Mouse (Mus musculus) spleen, adult 2 months (tissue): ENCODE measurements around the gene Sf1. TPM values are rescaled to one million over a fixed set of nuclear protein-coding genes. Genes with fewer than 3 reads are reported as not detected.

Experiments
- DNase-seq, 2 experiments: peaks; one replicate each; pipeline versions ENCODE4 v3.0.0 to v3.0.0-alpha.2; 2012 to 2021; ENCODE audit warnings: low spot score in 2 of 2, low read depth in 1 of 2
- H3K27ac ChIP-seq: fragments of 200-500 bp; 2 replicates; pipeline ENCODE4 v1.5.1; 2012; ENCODE audit warnings: low read length, inconsistent platforms; ENCODE audit not compliant: insufficient read depth
- H3K27me3 ChIP-seq: fragments of 200-500 bp; 2 replicates; pipeline ENCODE4 v1.6.1; 2012; ENCODE audit warnings: mild to moderate bottlenecking, moderate library complexity, low read length, inconsistent platforms; ENCODE audit not compliant: control insufficient read depth, insufficient read depth
- H3K36me3 ChIP-seq: fragments of 200-500 bp; 2 replicates; pipeline ENCODE4 v1.6.1; 2012; ENCODE audit warnings: mild to moderate bottlenecking, low read length, inconsistent platforms; ENCODE audit not compliant: control insufficient read depth, insufficient read depth
- H3K4me1 ChIP-seq: fragments of 200-500 bp; 2 replicates; pipeline ENCODE4 v1.6.1; 2011; ENCODE audit warnings: inconsistent platforms; ENCODE audit not compliant: control insufficient read depth, insufficient read depth, insufficient read length
- H3K4me3 ChIP-seq: fragments of 200-500 bp; 2 replicates; pipeline ENCODE4 v1.5.1; 2011; ENCODE audit warnings: mild to moderate bottlenecking, inconsistent platforms; ENCODE audit not compliant: insufficient read depth, insufficient read length; ENCODE audit errors: extremely low read depth
- CTCF ChIP-seq: fragments of 200-500 bp; IDR thresholded peaks from 2 replicates; pipeline ENCODE4 v1.5.1; 2011; ENCODE audit warnings: mild to moderate bottlenecking, inconsistent platforms; ENCODE audit not compliant: insufficient read depth, insufficient read length, insufficient replicate concordance; ENCODE audit errors: extremely low read depth
- POLR2A ChIP-seq: fragments of 200-500 bp; IDR thresholded peaks from 2 replicates; pipeline ENCODE4 v1.6.1; 2011; ENCODE audit warnings: low read depth, low read length, inconsistent platforms
- WGBS: fragments of 180-500 bp; shearing (Covaris S2); methylation state at CpG from one replicate; pipeline ENCODE4 v1.1.7; 2018; 5-methylcytosine and 5-hydroxymethylcytosine counted together
- polyA plus RNA-seq: library from polyadenylated mRNA; depleted of rRNA; stranded (reverse); fragments of >200 nt; gene quantifications from 2 replicates; pipeline ENCODE4 v1.2.3, GENCODE M21; 2012

Gene Sf1
- polyA plus RNA-seq, 1 experiment, result 177 TPM

DNA sequence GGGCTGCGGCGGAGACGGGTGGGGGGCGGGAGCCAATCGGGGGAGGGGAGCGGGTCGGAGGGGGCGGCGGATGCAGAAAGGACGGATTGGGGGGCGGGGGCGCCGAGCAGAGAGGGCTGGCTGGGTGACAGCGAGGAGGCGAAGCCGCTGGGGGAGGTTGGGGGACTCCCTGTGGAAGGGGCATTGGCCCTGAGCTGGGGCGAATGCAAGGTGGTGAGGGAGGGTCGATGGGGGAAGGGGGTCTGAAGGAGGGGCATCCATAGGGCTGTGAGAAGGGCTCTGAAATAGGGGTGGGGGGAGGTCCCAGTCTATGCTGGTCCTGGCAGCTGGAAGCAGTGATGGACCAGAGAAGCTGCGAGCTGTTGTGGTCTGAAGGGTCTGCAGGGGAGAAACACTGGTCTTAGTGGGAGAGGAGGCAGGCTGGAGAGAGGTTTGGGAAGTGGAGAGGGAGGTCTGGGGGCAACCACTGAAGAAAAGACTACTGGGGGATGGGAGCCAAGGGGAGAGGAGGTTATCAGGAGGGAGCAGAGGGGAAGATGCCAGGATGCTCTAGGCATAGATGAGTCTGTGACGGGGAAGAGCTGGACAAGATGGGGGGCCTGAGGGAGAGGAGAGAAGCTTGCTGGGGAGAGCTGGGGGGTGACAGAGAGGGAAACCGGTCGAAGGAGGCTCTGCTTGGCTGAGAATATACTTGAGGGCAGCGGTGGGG lies 55.6 kb downstream of the Sf1 start:
- Histone ChIP-seq H3K27ac (no peak overlapping the region), H3K36me3 (peaks cover 3% of the 10 kb centered on the region), H3K27me3 (peaks cover 9% of the 10 kb centered on the region; the same call in 1 of the 2 replicates), H3K4me3 (no peak overlapping the region), H3K4me1 (no peaks in the 10 kb centered on the region; the same call in 1 of the 2 replicates)
- DNase-seq, result no peak
- TF ChIP-seq POLR2A, result no peak
- no peak for TF ChIP-seq CTCF
- WGBS, result 18% methylated on average over 19 of the region's 23 CpGs

DNA sequence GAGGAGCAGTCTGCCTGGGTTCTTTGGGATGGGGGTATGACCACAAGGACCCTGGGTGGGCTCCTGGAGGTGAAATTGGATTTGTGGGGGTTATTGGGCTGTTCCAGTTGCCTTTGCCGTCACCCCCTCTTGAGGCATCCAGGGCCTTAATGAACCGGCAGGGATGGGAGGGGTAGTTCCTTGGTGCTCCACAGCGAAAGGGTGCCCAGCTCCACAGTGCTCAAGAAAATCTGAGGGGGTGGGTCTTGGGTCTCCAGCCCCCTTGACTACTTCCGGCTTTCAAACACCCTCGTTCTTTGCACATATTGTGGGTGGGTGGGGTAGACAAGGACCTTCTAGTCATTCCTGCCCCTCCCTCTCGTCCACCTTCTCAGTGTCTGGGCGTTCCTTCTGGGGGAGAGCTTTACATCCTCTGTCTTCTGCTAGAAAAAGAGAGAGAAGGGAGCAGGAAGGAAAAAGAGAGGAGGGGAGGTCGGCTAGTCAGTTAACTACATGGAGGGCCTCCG lies 56.4 kb downstream of the Sf1 start:
- Histone ChIP-seq H3K27ac (no peak overlapping the region), H3K27me3 (peaks cover 9% of the 10 kb centered on the region; the same call in 1 of the 2 replicates), H3K4me3 (no peak overlapping the region), H3K4me1 (no peaks in the 10 kb centered on the region; the same call in 1 of the 2 replicates), H3K36me3 (no peaks in the 10 kb centered on the region)
- TF ChIP-seq CTCF (no peak), POLR2A (no peak)
- 58% methylated on average over 9 of the region's 9 CpGs for WGBS
- DNase-seq, result no peak

DNA sequence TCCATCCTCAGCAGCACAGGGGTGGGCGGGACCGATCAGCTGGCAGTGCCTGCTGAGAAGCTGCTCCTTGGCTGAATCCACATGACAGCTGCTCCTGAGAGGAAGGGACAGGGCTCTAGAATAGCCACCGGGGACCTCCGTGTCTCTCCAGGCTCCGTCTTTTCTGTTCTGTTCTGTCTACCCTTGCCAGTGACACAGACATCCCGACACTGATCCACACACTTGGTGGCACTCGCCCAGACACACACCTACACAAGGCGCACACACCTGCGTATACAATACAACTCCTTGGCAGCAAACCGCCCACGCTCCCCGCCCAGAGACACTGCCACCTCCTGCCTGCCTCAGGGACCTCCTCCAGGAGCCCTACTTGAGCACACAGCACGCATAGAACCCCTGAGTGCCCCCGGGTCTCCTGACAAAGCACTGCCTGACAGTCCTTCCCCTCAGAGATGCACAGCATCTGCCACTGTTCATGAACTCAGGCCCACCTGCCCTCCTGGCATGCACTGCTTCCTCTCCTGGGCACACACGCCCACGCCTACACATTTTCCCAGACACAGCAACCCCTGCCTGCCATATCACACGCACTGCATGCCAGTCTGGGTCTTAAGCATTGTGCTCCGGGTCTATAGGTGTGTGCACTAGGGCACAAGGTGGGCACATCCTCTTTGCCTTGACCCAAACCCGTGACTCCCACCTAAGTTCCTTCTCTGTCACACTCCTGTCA lies 57.2 kb downstream of the Sf1 start:
- DNase-seq, result no peak
- Histone ChIP-seq H3K36me3 (no peaks in the 10 kb centered on the region), H3K4me1 (no peaks in the 10 kb centered on the region; the same call in 1 of the 2 replicates), H3K4me3 (no peak overlapping the region), H3K27ac (no peak overlapping the region), H3K27me3 (peaks cover 11% of the 10 kb centered on the region; the same call in 1 of the 2 replicates)
- no peak for TF ChIP-seq CTCF
- no peak for TF ChIP-seq POLR2A
- 57% methylated on average over 19 of the region's 19 CpGs for WGBS

DNA sequence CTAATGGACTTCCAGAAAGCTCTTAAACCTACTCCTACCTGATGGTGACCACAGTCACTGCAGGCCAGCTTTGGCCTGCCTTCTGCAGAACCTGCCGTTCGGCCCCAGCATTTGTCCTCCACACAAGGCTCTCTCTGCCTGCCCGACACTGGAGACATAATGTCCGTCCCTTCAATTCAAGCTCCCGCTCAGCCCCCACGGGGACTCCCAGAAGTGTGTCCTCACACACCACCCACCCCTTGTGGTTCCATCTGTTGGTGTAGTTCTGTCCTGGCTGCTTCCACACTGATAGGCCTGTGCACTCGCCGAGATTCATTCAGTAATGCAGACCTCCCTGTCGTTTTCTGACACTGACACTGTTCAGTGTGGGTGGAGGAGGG lies 57.7 kb downstream of the Sf1 start:
- Histone ChIP-seq H3K27me3 (peaks cover 13% of the 10 kb centered on the region; the same call in 1 of the 2 replicates), H3K27ac (no peak overlapping the region), H3K4me3 (no peak overlapping the region), H3K4me1 (no peaks in the 10 kb centered on the region; the same call in 1 of the 2 replicates), H3K36me3 (no peaks in the 10 kb centered on the region)
- TF ChIP-seq CTCF (no peak), POLR2A (no peak)
- DNase-seq, result no peak
- WGBS, result 80% methylated on average over 9 of the region's 9 CpGs

DNA sequence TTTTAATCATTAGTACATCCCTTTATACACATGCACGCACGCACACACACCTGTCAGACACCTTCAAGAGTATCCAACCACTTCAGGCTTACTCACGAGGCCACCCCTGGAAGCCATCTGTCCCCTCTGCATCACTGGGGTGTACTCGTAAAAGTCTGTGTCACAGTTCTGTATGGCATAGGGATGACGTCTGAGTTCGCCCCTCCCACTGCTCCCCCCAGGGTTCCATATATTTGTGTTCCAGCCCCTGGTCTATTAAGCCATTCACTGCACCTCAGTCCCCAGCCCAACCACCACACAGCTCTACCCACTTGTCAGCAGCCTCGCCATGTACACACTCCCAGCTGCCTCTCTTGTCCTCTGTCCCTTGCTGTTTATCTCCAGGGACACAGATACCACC lies 58.5 kb downstream of the Sf1 start:
- Histone ChIP-seq H3K36me3 (no peaks in the 10 kb centered on the region), H3K27ac (no peak overlapping the region), H3K4me3 (no peak overlapping the region), H3K4me1 (no peaks in the 10 kb centered on the region; the same call in 1 of the 2 replicates), H3K27me3 (peaks cover 13% of the 10 kb centered on the region; the same call in 1 of the 2 replicates)
- TF ChIP-seq CTCF (no peak), POLR2A (no peak)
- WGBS, result 81% methylated on average over 7 of the region's 7 CpGs
- no peak for DNase-seq

DNA sequence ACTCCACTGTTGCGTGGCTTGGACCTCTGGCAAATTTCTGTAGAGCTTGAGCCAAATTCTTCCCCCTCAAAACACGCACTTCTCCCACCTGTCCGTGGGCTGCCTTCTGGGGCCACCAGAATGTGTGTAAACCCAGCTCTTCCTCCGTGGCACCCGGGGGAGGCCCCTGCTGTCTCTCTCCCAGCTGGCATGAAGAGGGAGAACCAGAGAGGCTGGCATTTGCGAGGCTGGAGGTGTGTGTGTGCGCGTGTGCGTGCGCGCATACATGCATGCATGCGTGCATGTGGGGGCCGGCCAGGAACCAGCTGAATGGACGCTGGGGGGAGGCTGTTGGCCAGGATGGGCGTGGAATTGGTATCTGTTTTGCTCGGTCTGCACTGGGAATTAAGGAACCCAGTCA lies 59.8 kb downstream of the Sf1 start:
- DNase-seq, result no peak
- H3K27me3 ChIP-seq, result peaks cover 20% of the 10 kb centered on the region
- H3K27ac ChIP-seq, result no peak overlapping the region
- no peak overlapping the region for H3K4me3 ChIP-seq
- peaks cover 7% of the 10 kb centered on the region; the same call in 1 of the 2 replicates for H3K4me1 ChIP-seq
- H3K36me3 ChIP-seq, result no peaks in the 10 kb centered on the region
- WGBS, result 81% methylated on average over 16 of the region's 16 CpGs
- no peak for TF ChIP-seq POLR2A
- no peak for TF ChIP-seq CTCF
